Mouse (Mus musculus) CD4-positive, CD25-positive, alpha-beta regulatory T cell, adult 9 weeks (primary cell): ENCODE results near the gene Qsox1. TPM values are rescaled to one million over a fixed set of nuclear protein-coding genes. Genes with fewer than 3 reads are reported as not detected.

Source experiments
- polyA plus RNA-seq: library from polyadenylated mRNA; unstranded; fragments of 100-300 nt; shearing (Covaris generic); gene quantifications from one replicate; pipeline ENCODE4 v1.2.1, GENCODE M21; 2017

Qsox1 gene
- polyA plus RNA-seq = 65.0 TPM

GRCm38 (mm10) chr1:155812581-155813499 lies at the start of gene Qsox1:
Gene Qsox1 (minus strand): TSS chr1:155812889.

GRCm38 (mm10) chr1:155751484-155752255 lies 61.0 kb downstream of the Qsox1 start, which contains the start of gene Lhx4:
Gene Lhx4 (minus strand): TSS chr1:155751684.

Other genes starting within 250 kb of the Qsox1 start
- not detected for gene Lhx4, start 61.2 kb downstream of the Qsox1 start, polyA plus RNA-seq
- gene Cep350, start 160.4 kb upstream of the Qsox1 start, polyA plus RNA-seq = 13.7 TPM
- 66.5 TPM for gene Tor1aip2, start 222.5 kb upstream of the Qsox1 start, polyA plus RNA-seq
- gene Tor1aip1, start 223.6 kb upstream of the Qsox1 start, polyA plus RNA-seq = 98.6 TPM